Mouse (Mus musculus) embryonic facial prominence, embryonic 13.5 days (tissue): Measurements from ENCODE around the gene Ngef. TPM values are rescaled to one million over a fixed set of nuclear protein-coding genes. Genes with fewer than 3 reads are reported as not detected.
"Not testable (repeated sequence)": the region's sequence is repeated elsewhere in the genome, so short reads cannot be mapped to it uniquely, and the experiment has no call there.

Experiments used
- ATAC-seq: fragments of 200-750 bp; cut with Nextera tagmentation; 2 replicates; pipeline ENCODE4 v1.8.0; 2017; ENCODE audit warnings: low read depth; ENCODE audit not compliant: insufficient number of reproducible peaks, insufficient read depth, low FRiP score, low TSS enrichment
- H3K27ac ChIP-seq: fragments of 300-500 bp; sonication (generic); 2 replicates; pipeline ENCODE4 v1.5.1; 2015; ENCODE audit warnings: moderate library complexity, mild to moderate bottlenecking, inconsistent platforms
- H3K27me3 ChIP-seq: fragments of 300-500 bp; sonication (generic); 2 replicates; pipeline ENCODE4 v1.6.1; 2015; ENCODE audit warnings: mild to moderate bottlenecking, inconsistent platforms
- H3K36me3 ChIP-seq: fragments of 300-500 bp; sonication (generic); 2 replicates; pipeline ENCODE4 v1.6.1; 2015; ENCODE audit warnings: mild to moderate bottlenecking, inconsistent platforms
- H3K4me1 ChIP-seq: fragments of 300-500 bp; sonication (generic); 2 replicates; pipeline ENCODE4 v1.6.1; 2015; ENCODE audit warnings: inconsistent platforms
- H3K4me2 ChIP-seq: fragments of 300-500 bp; sonication (generic); 2 replicates; pipeline ENCODE4 v1.6.1; 2015; ENCODE audit warnings: moderate library complexity, mild to moderate bottlenecking, inconsistent platforms
- H3K4me3 ChIP-seq: fragments of 300-500 bp; sonication (generic); 2 replicates; pipeline ENCODE4 v1.5.1; 2015; ENCODE audit warnings: mild to moderate bottlenecking, inconsistent platforms
- H3K9ac ChIP-seq: fragments of 300-500 bp; sonication (generic); 2 replicates; pipeline ENCODE4 v1.6.1; 2015; ENCODE audit warnings: mild to moderate bottlenecking, inconsistent platforms
- H3K9me3 ChIP-seq: fragments of 300-500 bp; sonication (generic); 2 replicates; pipeline ENCODE4 v1.6.1; 2016; ENCODE audit warnings: inconsistent platforms
- WGBS: fragments of 180-500 bp; shearing (Covaris S2); methylation state at CpG from one replicate; pipeline ENCODE4 v1.1.7; 2015; ENCODE audit warnings: mixed read lengths; 5-methylcytosine and 5-hydroxymethylcytosine counted together
- polyA plus RNA-seq: library from polyadenylated mRNA; unstranded; fragments of >200 nt; fragmentation: Nextera tagmentation; extraction: Ambion mirVana; gene quantifications from 2 replicates; pipeline ENCODE4 v1.2.1, GENCODE M21; 2015

Ngef gene
- polyA plus RNA-seq, 1 experiment from 2014 or later, result 1.1 TPM

GRCm38 (mm10) chr1:87469971-87470370, 103.7 kb downstream of the Ngef start, which contains the start of gene Snorc:
Gene Snorc (plus strand): TSS chr1:87470271.
- not testable (repeated sequence) for H3K4me2 ChIP-seq, H3K4me3 ChIP-seq, H3K9me3 ChIP-seq, H3K4me1 ChIP-seq, H3K27ac ChIP-seq, H3K36me3 ChIP-seq, ATAC-seq
- WGBS, result 26% methylated on average over 6 of the region's 10 CpGs
- Histone ChIP-seq H3K9ac (0 out of 2 replicates have a peak within 1 kb of the TSS, but pooled peaks have one; percentile 4), H3K27me3 (peaks cover 16% of the 10 kb centered on the region)

DNA sequence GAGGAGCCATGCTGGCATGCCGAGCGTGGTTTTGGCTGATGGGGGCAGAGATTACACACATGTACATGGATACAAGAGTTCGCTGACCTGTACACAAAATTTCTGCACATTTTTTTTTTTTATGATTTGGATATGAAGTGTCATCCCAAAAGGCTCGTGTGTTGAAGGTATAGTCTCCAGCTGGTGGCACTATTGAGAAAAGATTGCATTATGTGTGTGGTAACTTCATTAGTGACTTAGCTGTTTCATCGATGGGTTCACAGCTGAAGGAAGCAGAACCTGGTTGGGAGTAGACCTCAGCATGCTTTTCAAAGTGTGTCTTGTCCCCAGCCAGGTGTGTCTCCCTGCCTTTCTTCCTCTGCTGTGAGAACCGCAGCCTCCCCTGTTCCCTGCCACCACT, 105.3 kb downstream of the Ngef start:
- Histone ChIP-seq H3K27ac (no peak overlapping the region), H3K4me3 (no peak overlapping the region), H3K9ac (no peak overlapping the region), H3K36me3 (no peaks in the 10 kb centered on the region), H3K9me3 (no peaks in the 10 kb centered on the region), H3K27me3 (0 out of 2 replicates have a peak, but pooled peaks cover 2% of the 10 kb centered on the region), H3K4me2 (no peak overlapping the region), H3K4me1 (no peaks in the 10 kb centered on the region)
- 75% methylated on average over 6 of the region's 6 CpGs for WGBS
- no peak for ATAC-seq

GRCm38 (mm10) chr1:87467469-87467868, 106.2 kb downstream of the Ngef start:
- H3K27ac ChIP-seq, result no peak overlapping the region
- H3K4me1 ChIP-seq, result no peaks in the 10 kb centered on the region
- H3K4me3 ChIP-seq, result no peak overlapping the region
- no peak for ATAC-seq
- 77% methylated on average over 9 of the region's 9 CpGs for WGBS
- H3K36me3 ChIP-seq, result no peaks in the 10 kb centered on the region
- 0 out of 2 replicates have a peak, but pooled peaks cover 2% of the 10 kb centered on the region for H3K27me3 ChIP-seq
- H3K9me3 ChIP-seq, result no peaks in the 10 kb centered on the region
- no peak overlapping the region for H3K4me2 ChIP-seq
- no peak overlapping the region for H3K9ac ChIP-seq

- WGBS, result 88% methylated on average over 6 of the region's 7 CpGs
- not testable (repeated sequence) for H3K9ac ChIP-seq, H3K4me3 ChIP-seq, H3K9me3 ChIP-seq, H3K4me2 ChIP-seq, H3K27ac ChIP-seq, H3K4me1 ChIP-seq, H3K36me3 ChIP-seq, ATAC-seq, H3K27me3 ChIP-seq
Observed at GRCm38 (mm10) chr1:87459856-87460255, 113.8 kb downstream of the Ngef start.

DNA sequence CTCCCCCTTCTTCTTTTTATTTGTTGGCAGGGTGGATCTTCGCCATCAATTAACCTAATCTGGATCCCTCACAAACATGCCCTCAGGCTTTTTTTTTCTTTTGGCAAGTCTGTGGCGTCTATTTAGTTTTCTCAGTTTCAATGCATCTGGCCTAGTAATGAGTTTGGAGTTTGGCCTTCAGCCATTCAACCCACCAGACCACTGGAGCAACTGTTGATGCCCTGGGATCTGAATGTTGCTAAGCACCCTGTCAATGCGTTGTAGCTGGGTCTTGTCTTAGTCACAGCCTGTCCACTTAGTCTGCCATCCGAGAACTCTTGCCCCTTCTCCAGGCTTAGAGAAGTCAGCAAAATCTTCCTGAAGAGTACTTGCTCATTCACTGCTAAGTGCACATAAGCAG, 115.6 kb downstream of the Ngef start:
- no peak overlapping the region for H3K4me2 ChIP-seq
- H3K27ac ChIP-seq, result no peak overlapping the region
- 81% methylated on average over 4 of the region's 4 CpGs for WGBS
- H3K9me3 ChIP-seq, result no peaks in the 10 kb centered on the region
- H3K36me3 ChIP-seq, result no peaks in the 10 kb centered on the region
- H3K4me3 ChIP-seq, result no peak overlapping the region
- no peak overlapping the region for H3K9ac ChIP-seq
- no peaks in the 10 kb centered on the region for H3K4me1 ChIP-seq
- no peaks in the 10 kb centered on the region for H3K27me3 ChIP-seq
- no peak for ATAC-seq

DNA sequence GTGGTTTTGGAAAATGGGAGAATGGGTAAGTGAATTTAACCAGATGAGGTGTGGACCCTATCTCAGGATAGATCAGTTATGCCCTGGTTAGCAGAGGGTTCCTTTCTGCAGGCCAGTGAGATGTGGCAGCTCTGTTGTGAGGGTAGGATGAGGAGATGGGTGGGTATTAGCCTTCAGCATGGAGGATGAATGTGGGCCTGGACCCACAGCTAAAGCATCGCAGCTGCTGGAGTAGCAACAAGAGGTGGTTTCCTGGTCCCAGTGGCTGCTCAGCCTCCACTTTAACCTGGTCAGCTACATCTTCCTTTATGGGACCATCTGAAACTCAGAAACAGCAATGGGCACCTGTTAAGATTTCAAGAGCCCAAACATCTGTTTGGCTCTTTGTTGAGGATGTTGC, 117.2 kb downstream of the Ngef start:
- Histone ChIP-seq H3K9me3 (no peaks in the 10 kb centered on the region), H3K4me1 (no peaks in the 10 kb centered on the region), H3K36me3 (peaks cover 4% of the 10 kb centered on the region; the same call in 1 of the 2 replicates), H3K9ac (no peak overlapping the region), H3K27me3 (no peaks in the 10 kb centered on the region), H3K4me3 (no peak overlapping the region), H3K27ac (no peak overlapping the region), H3K4me2 (no peak overlapping the region)
- ATAC-seq, result no peak
- WGBS, result 92% methylated on average over 1 of the region's 1 CpGs

DNA sequence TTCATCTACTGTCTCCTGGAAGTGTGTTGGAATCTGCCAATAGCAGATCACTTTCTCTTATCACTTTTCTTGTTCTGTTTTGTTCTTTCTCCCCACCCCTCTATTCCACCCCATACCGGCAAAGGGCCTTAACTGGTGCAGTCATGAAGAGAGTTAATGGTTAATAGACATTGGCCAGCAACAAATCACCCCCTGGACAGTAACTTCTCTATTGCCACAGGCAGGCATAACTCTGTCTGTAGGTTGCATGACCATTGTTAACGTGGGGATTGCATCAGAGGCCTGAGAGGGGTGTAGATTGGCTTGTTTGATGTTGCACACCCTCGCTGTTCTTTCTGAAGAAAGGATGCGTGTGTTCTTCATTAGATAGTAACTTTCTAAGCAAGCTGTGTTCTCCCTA, 124.2 kb downstream of the Ngef start:
- Histone ChIP-seq H3K4me1 (no peaks in the 10 kb centered on the region), H3K9me3 (no peaks in the 10 kb centered on the region), H3K9ac (no peak overlapping the region), H3K4me2 (no peak overlapping the region), H3K27me3 (no peaks in the 10 kb centered on the region), H3K27ac (no peak overlapping the region), H3K4me3 (no peak overlapping the region), H3K36me3 (peaks cover 60% of the 10 kb centered on the region)
- no peak for ATAC-seq
- 82% methylated on average over 4 of the region's 4 CpGs for WGBS

GRCm38 (mm10) chr1:87447183-87448104, 126.2 kb downstream of the Ngef start:
- Histone ChIP-seq H3K4me2 (no peak overlapping the region), H3K4me3 (no peak overlapping the region), H3K9me3 (no peaks in the 10 kb centered on the region), H3K9ac (no peak overlapping the region), H3K36me3 (peaks cover 76% of the 10 kb centered on the region), H3K27me3 (no peaks in the 10 kb centered on the region), H3K27ac (no peak overlapping the region), H3K4me1 (no peaks in the 10 kb centered on the region)
- WGBS, result 42% methylated on average over 5 of the region's 5 CpGs
- no peak for ATAC-seq

- H3K27ac ChIP-seq, result no peak overlapping the region
- WGBS, result 85% methylated on average over 6 of the region's 6 CpGs
- no peaks in the 10 kb centered on the region for H3K27me3 ChIP-seq
- no peak overlapping the region for H3K9ac ChIP-seq
- no peak for ATAC-seq
- H3K4me2 ChIP-seq, result no peak overlapping the region
- H3K9me3 ChIP-seq, result no peaks in the 10 kb centered on the region
- no peaks in the 10 kb centered on the region for H3K4me1 ChIP-seq
- H3K36me3 ChIP-seq, result peaks cover 74% of the 10 kb centered on the region
- no peak overlapping the region for H3K4me3 ChIP-seq
Observed at GRCm38 (mm10) chr1:87436583-87436982, 137.1 kb downstream of the Ngef start.

DNA sequence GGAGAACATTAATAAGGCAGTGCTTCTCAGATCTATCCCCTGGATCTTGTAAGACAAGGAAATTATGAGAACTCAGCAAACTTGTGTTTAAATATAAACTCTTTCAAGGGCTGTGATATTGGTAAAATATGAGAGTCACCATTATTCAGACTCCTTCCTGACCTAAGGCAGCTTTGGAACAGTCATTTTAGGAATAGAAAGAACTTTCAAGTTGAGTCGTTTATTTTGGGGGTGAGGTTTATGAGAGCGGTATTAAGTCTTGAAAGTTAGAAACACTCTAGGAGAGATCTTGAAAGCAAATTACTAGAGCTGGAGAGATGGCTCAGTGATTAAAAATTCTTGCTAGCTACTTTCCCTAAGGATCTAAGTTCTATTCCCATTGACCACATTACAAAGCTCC, 138.5 kb downstream of the Ngef start:
- 91% methylated on average over 2 of the region's 2 CpGs for WGBS

More for the DNA sequence above, 138.5 kb downstream of the Ngef start:
- H3K27ac ChIP-seq, result no peak overlapping the region
- H3K9ac ChIP-seq, result no peak overlapping the region
- no peaks in the 10 kb centered on the region for H3K4me1 ChIP-seq
- ATAC-seq, result no peak
- H3K4me2 ChIP-seq, result no peak overlapping the region
- H3K9me3 ChIP-seq, result no peaks in the 10 kb centered on the region
- peaks cover 72% of the 10 kb centered on the region for H3K36me3 ChIP-seq
- H3K27me3 ChIP-seq, result no peaks in the 10 kb centered on the region
- no peak overlapping the region for H3K4me3 ChIP-seq
